Mouse (Mus musculus): Measurements from ENCODE around the gene Ifitm10.

GRCm38 (mm10) chr7:142357566-142357965, 16.0 kb downstream of the Ifitm10 start:
- TF ChIP-seq ZNF384 (IDR thresholded peaks at IDR 0.05; ENCODE audit: low read depth, low read length): no peak
- TF ChIP-seq MAFK (IDR thresholded peaks at IDR 0.05; ENCODE audit: insufficient read depth, low read depth, low read length): no peak
- TF ChIP-seq CHD2 (IDR thresholded peaks at IDR 0.05; ENCODE audit: low read depth, low read length): no peak
- no peak for TF ChIP-seq ZC3H11A (IDR thresholded peaks at IDR 0.05; ENCODE audit: borderline replicate concordance, low read depth, low read length)
- TF ChIP-seq HCFC1 (IDR thresholded peaks at IDR 0.05; ENCODE audit: borderline replicate concordance, insufficient read depth, low read length): no peak
